ENCODE assay signal across 8 mouse cellular contexts in genomic region chr13:93839137-93839630, GRCm38 (mm10).
DNase-seq lines count a peak whose midpoint lies in the region; ATAC-seq and TF ChIP-seq lines count a peak whose summit lies in the region.

No protein-coding gene starts in this region.

- no peaks in the 10 kb centered on the region for H3K36me3 ChIP-seq in liver, postnatal 0 days (replicated peaks; ENCODE audit: insufficient read depth, low read length)
- no peaks in the 10 kb centered on the region for H3K36me3 ChIP-seq in forebrain, embryonic 10.5 days (replicated peaks)
- no peaks in the 10 kb centered on the region for H3K36me3 ChIP-seq in lung, postnatal 0 days (ENCODE audit: insufficient read depth, low read length)
- no peaks in the 10 kb centered on the region for H3K36me3 ChIP-seq in stomach, postnatal 0 days (ENCODE audit: control insufficient read depth, insufficient read depth, low read length)

- no peaks in the 10 kb centered on the region for H3K9me3 ChIP-seq in liver, postnatal 0 days (ENCODE audit: low read length)
- H3K9me3 ChIP-seq in forebrain, embryonic 10.5 days, result peaks cover 7% of the 10 kb centered on the region; the same call in 1 of the 2 replicates
- no peaks in the 10 kb centered on the region for H3K9me3 ChIP-seq in lung, postnatal 0 days (ENCODE audit: low read length)
- H3K9me3 ChIP-seq in stomach, postnatal 0 days (ENCODE audit: control insufficient read depth, low read length), result no peaks in the 10 kb centered on the region

- no peak for TF ChIP-seq CTCF in liver, postnatal 0 days (IDR thresholded peaks at IDR 0.05; ENCODE audit: low read depth)
- TF ChIP-seq CTCF in lung, postnatal 0 days (IDR thresholded peaks at IDR 0.05), result no peak
- no peak for TF ChIP-seq CTCF in stomach, postnatal 0 days (IDR thresholded peaks at IDR 0.05; ENCODE audit: low read depth)

- H3K4me3 ChIP-seq in liver, postnatal 0 days (ENCODE audit: low read depth, low read length), result no peak overlapping the region
- no peak overlapping the region for H3K4me3 ChIP-seq in forebrain, embryonic 10.5 days
- H3K4me3 ChIP-seq in lung, postnatal 0 days (ENCODE audit: low read depth, low read length), result no peak overlapping the region
- no peak overlapping the region for H3K4me3 ChIP-seq in stomach, postnatal 0 days (ENCODE audit: low read depth, low read length)

- no peak for ATAC-seq in liver, postnatal 0 days
- ATAC-seq in lung, postnatal 0 days, result peak; percentile 93
- peak; percentile 66; the same call in 1 of the 2 replicates for ATAC-seq in stomach, postnatal 0 days (ENCODE audit: low FRiP score, low TSS enrichment)

- no peak for TF ChIP-seq EP300 in liver, postnatal 0 days (IDR thresholded peaks at IDR 0.05; ENCODE audit: low read depth)
- peak; percentile 81 for TF ChIP-seq EP300 in lung, postnatal 0 days (IDR thresholded peaks at IDR 0.05)
- TF ChIP-seq EP300 in stomach, postnatal 0 days (optimal IDR thresholded peaks at IDR 0.05), result no peak

- H3K27ac ChIP-seq in liver, postnatal 0 days (ENCODE audit: low read depth), result no peak overlapping the region
- peak overlapping the region; percentile 79 for H3K27ac ChIP-seq in forebrain, embryonic 10.5 days
- peak overlapping the region; percentile 33; the same call in 1 of the 2 replicates for H3K27ac ChIP-seq in lung, postnatal 0 days (ENCODE audit: low read length)
- peak overlapping the region; percentile 53 for H3K27ac ChIP-seq in stomach, postnatal 0 days (replicated peaks)

- H3K4me2 ChIP-seq in liver, postnatal 0 days (ENCODE audit: low read depth, low read length), result no peak overlapping the region
- H3K4me2 ChIP-seq in lung, postnatal 0 days (replicated peaks; ENCODE audit: low read depth, low read length), result no peak overlapping the region
- no peak overlapping the region; the same call in 1 of the 2 replicates for H3K4me2 ChIP-seq in stomach, postnatal 0 days (replicated peaks; ENCODE audit: low read depth)

- H3K4me1 ChIP-seq in liver, postnatal 0 days (ENCODE audit: insufficient read depth), result no peaks in the 10 kb centered on the region
- peaks cover 46% of the 10 kb centered on the region for H3K4me1 ChIP-seq in forebrain, embryonic 10.5 days
- no peaks in the 10 kb centered on the region for H3K4me1 ChIP-seq in lung, postnatal 0 days (ENCODE audit: insufficient read depth, low read depth, low read length)
- H3K4me1 ChIP-seq in stomach, postnatal 0 days (replicated peaks; ENCODE audit: control insufficient read depth, insufficient read depth), result no peaks in the 10 kb centered on the region; the same call in 1 of the 2 replicates

- H3K9ac ChIP-seq in liver, postnatal 0 days (replicated peaks), result no peak overlapping the region
- no peak overlapping the region for H3K9ac ChIP-seq in lung, postnatal 0 days (replicated peaks; ENCODE audit: low read depth)
- no peak overlapping the region for H3K9ac ChIP-seq in stomach, postnatal 0 days (ENCODE audit: low read length)

- 57% methylated on average over 10 of the region's 10 CpGs for WGBS in liver, postnatal 0 days (ENCODE audit: insufficient replicate concordance)
- 34% methylated on average over 10 of the region's 10 CpGs for WGBS in forebrain, embryonic 10.5 days
- WGBS in lung, postnatal 0 days, result 12% methylated on average over 10 of the region's 10 CpGs
- 17% methylated on average over 10 of the region's 10 CpGs for WGBS in stomach, postnatal 0 days

- peak; percentile 9 for DNase-seq in liver
- DNase-seq in liver, postnatal 0 days, result no peak
- DNase-seq in forebrain, embryonic 10.5 days (ENCODE audit: extremely low spot score, low spot score), result peak; percentile 61
- peak; percentile 55 to 56 for DNase-seq in heart, postnatal 14 days
- DNase-seq in lung, postnatal 0 days (ENCODE audit: low spot score), result peak; percentile 71
- DNase-seq in stomach, postnatal 0 days (ENCODE audit: low spot score), result peak; percentile 19
- DNase-seq in urinary bladder, postnatal 10 days (ENCODE audit: low spot score), result no peak
- DNase-seq in frontal cortex, postnatal 14 days (ENCODE audit: low spot score in 2 of 2), result no peak

- intact Hi-C loops in heart, postnatal 14 days (cut with DNase I), result loop anchor here (5.0 kb wide), 2 partner anchors 47 to 223 kb away; no protein-coding TSS in a partner anchor

- no peaks in the 10 kb centered on the region for H3K27me3 ChIP-seq in liver, postnatal 0 days (ENCODE audit: insufficient read depth, low read length)
- no peaks in the 10 kb centered on the region for H3K27me3 ChIP-seq in forebrain, embryonic 10.5 days (ENCODE audit: poor library complexity, severe bottlenecking)
- H3K27me3 ChIP-seq in lung, postnatal 0 days (replicated peaks; ENCODE audit: insufficient read depth, low read length), result no peaks in the 10 kb centered on the region
- H3K27me3 ChIP-seq in stomach, postnatal 0 days (ENCODE audit: control insufficient read depth, insufficient read depth, low read length), result no peaks in the 10 kb centered on the region

Comparison
In these comparisons a context has a peak if more than half of its experiments do, and no peak if none do; other contexts are left out.
1. DNase-seq: peak in liver (single experiment), forebrain, embryonic 10.5 days (single experiment), heart, postnatal 14 days (2 of 2), lung, postnatal 0 days (single experiment) and stomach, postnatal 0 days (single experiment); none in liver, postnatal 0 days (single experiment), urinary bladder, postnatal 10 days (single experiment) and frontal cortex, postnatal 14 days (0 of 2).